Mouse (Mus musculus) cerebellum, adult 18-20 months (tissue): Measurements from ENCODE around the gene Rpp40.

Source experiments
- DNase-seq, 2 experiments: peaks; one replicate each; pipeline ENCODE4 v3.0.0; 2021

Gene Rpp40

DNA sequence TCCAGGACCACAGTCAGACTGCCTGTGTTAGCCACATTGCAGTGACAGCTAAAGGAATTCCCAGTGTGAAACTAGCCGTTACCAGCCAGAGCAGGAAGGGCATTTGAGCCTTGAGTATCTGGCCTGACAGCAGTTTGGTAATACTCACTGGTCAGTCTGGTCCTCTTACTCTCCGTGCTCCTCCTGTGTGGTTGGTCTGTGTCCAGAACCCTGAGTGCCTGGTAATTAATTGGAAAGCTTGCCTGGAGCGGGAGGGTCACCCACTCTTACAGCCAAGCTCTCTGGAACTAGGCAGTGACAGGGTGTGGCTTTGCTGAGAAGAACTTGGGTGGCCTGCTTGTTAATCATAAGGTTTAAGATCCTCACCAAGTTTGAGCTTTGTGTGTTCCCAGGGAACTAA, 57.5 kb downstream of the Rpp40 start:
- peak; percentile 41 to 47 for DNase-seq

- DNase-seq, result no peak
These were observed 60.9 kb downstream of the Rpp40 start for GRCm38 (mm10) chr13:35845306-35845705.
